In genomic region chr9:102616267-102616666, GRCm38 (mm10) we compare ENCODE assay signal across 24 mouse cellular contexts. TPM values are rescaled to one million over a fixed set of nuclear protein-coding genes. Genes with fewer than 3 reads are reported as not detected.
A peak's percentile ranks its signal among the peaks of the same experiment; 100 is the strongest.
DNase-seq lines count a peak whose midpoint lies in the region; ATAC-seq and TF ChIP-seq lines count a peak whose summit lies in the region.
"Had no signal": no experiment of that assay in that cellular context is flagged by ENCODE, and none has a peak within 500 bp of the region (broad histone marks: within the 10 kb centered on the region; RNA-seq: fewer than 3 reads in every experiment).

No protein-coding gene starts in this region.

- H3K4me1 ChIP-seq in heart, embryonic 10.5 days, result peaks cover 21% of the 10 kb centered on the region
- peaks cover 23% of the 10 kb centered on the region; the same call in 1 of the 2 replicates for H3K4me1 ChIP-seq in heart, postnatal 0 days (ENCODE audit: control insufficient read depth, insufficient read depth)
- H3K4me1 ChIP-seq: forebrain, embryonic 12.5 days; neural tube, embryonic 12.5 days had no signal

- H3K9me3 ChIP-seq in heart, embryonic 10.5 days, result no peaks in the 10 kb centered on the region
- no peaks in the 10 kb centered on the region for H3K9me3 ChIP-seq in heart, postnatal 0 days (replicated peaks; ENCODE audit: control insufficient read depth, low read length)
- H3K9me3 ChIP-seq: forebrain, embryonic 12.5 days; limb, embryonic 12.5 days; neural tube, embryonic 12.5 days had no signal

- no peak overlapping the region for H3K4me2 ChIP-seq in heart, postnatal 0 days (ENCODE audit: low read depth, low read length)
- H3K4me2 ChIP-seq: forebrain, embryonic 12.5 days; limb, embryonic 12.5 days; liver, embryonic 11.5 days; neural tube, embryonic 12.5 days had no signal

- no peak overlapping the region for H3K9ac ChIP-seq in heart, postnatal 0 days (replicated peaks; ENCODE audit: low read depth, low read length)
- H3K9ac ChIP-seq: forebrain, embryonic 12.5 days; limb, embryonic 12.5 days; liver, postnatal 0 days; neural tube, embryonic 12.5 days had no signal

- intact Hi-C loops in heart, postnatal 10 days (cut with DNase I), result no loop called here
- intact Hi-C loops in heart, postnatal 14 days (cut with DNase I), result no loop called here

- H3K36me3 ChIP-seq in heart, embryonic 10.5 days, result peaks cover 47% of the 10 kb centered on the region
- peaks cover 44% of the 10 kb centered on the region for H3K36me3 ChIP-seq in heart, postnatal 0 days (replicated peaks; ENCODE audit: control insufficient read depth, insufficient read depth, low read length)

- 0 out of 2 replicates have a peak overlapping the region, but pooled peaks have one; percentile 30 for H3K27ac ChIP-seq in heart, embryonic 10.5 days
- peak overlapping the region; percentile 16; the same call in 1 of the 2 replicates for H3K27ac ChIP-seq in heart, postnatal 0 days (ENCODE audit: low read depth)
- H3K27ac ChIP-seq: forebrain, embryonic 12.5 days; hindbrain, postnatal 0 days; limb, embryonic 12.5 days; neural tube, embryonic 12.5 days had no signal

- ATAC-seq in heart, postnatal 0 days (ENCODE audit: insufficient read depth, low read depth), result 0 out of 2 replicates have a peak, but pooled peaks have one; percentile 31
- ATAC-seq: hindbrain, postnatal 0 days; liver, postnatal 0 days; Patski had no signal

- WGBS in heart, embryonic 10.5 days, result 51% methylated on average over 9 of the region's 9 CpGs
- 57% methylated on average over 9 of the region's 9 CpGs for WGBS in heart, postnatal 0 days

- TF ChIP-seq CTCF in heart, postnatal 0 days (IDR thresholded peaks at IDR 0.05; ENCODE audit: low read depth), result no peak

- TF ChIP-seq EP300 in heart, postnatal 0 days (IDR thresholded peaks at IDR 0.05; ENCODE audit: low read depth), result no peak

- no peaks in the 10 kb centered on the region for H3K27me3 ChIP-seq in heart, embryonic 10.5 days (ENCODE audit: insufficient read depth, poor library complexity, severe bottlenecking)
- H3K27me3 ChIP-seq in heart, postnatal 0 days (ENCODE audit: control insufficient read depth, insufficient read depth, low read length), result no peaks in the 10 kb centered on the region
- H3K27me3 ChIP-seq: forebrain, embryonic 12.5 days; limb, embryonic 12.5 days; neural tube, embryonic 12.5 days; Patski had no signal

- no peak for DNase-seq in heart, embryonic 10.5 days (ENCODE audit: low spot score)
- no peak for DNase-seq in heart, postnatal 10 days
- no peak for DNase-seq in heart, postnatal 0 days (ENCODE audit: low spot score)
- DNase-seq in heart, postnatal 14 days, result no peak
- peak; percentile 33 for DNase-seq in lung, postnatal 36 days
- DNase-seq in lung, adult 18-20 months, result no peak
- no peak for DNase-seq in retina, postnatal 1 day
- DNase-seq: adrenal gland, adult 2 months; cerebellum, adult 11-12 months; cerebellum, postnatal 10 days; gastrocnemius, postnatal 36 days; kidney, adult 18-20 months; kidney, postnatal 10 days; liver, postnatal 0 days; lung, postnatal 14 days; midbrain, embryonic 14.5 days; right cerebral cortex, postnatal 25 days; thymus, postnatal 14 days had no signal

- H3K4me3 ChIP-seq in heart, embryonic 10.5 days, result no peak overlapping the region
- no peak overlapping the region for H3K4me3 ChIP-seq in heart, postnatal 0 days (ENCODE audit: low read depth, low read length)
- H3K4me3 ChIP-seq: forebrain, embryonic 12.5 days; limb, embryonic 12.5 days; neural tube, embryonic 12.5 days had no signal

RNA-seq across cellular contexts. Expression of gene Anapc13, which starts 9.8 kb away (rescaled TPM):
- polyA plus RNA-seq in heart, embryonic 10.5 days (2016; fragmentation: Nextera tagmentation; extraction: Ambion mirVana), result 183 and 186 TPM in 2 replicates
- 100 to 1,000 TPM; 305 TPM for total RNA-seq in heart, postnatal 10 days (2021)
- 28.9 and 43.9 TPM in 2 replicates for total RNA-seq in heart, postnatal 0 days (2014; rRNA removed; ENCODE audit: low replicate concordance)
- 322 and 335 TPM in 2 replicates for polyA plus RNA-seq in heart, postnatal 0 days (2015; fragmentation: Nextera tagmentation; extraction: Ambion mirVana)
- total RNA-seq in heart, postnatal 14 days (2021), result 100 to 1,000 TPM; 282 to 299 TPM

RNA-seq across cellular contexts. Expression of gene Cep63, which starts 10.1 kb away (rescaled TPM):
- 51.9 and 53.4 TPM in 2 replicates for polyA plus RNA-seq in heart, embryonic 10.5 days (2016; fragmentation: Nextera tagmentation; extraction: Ambion mirVana)
- 10 to 100 TPM; 34.3 to 36.1 TPM for total RNA-seq in heart, postnatal 10 days (2021)
- 4.7 and 5.2 TPM in 2 replicates for total RNA-seq in heart, postnatal 0 days (2014; rRNA removed; ENCODE audit: low replicate concordance)
- 40.4 and 45.3 TPM in 2 replicates for polyA plus RNA-seq in heart, postnatal 0 days (2015; fragmentation: Nextera tagmentation; extraction: Ambion mirVana)
- 10 to 100 TPM; 32.2 to 33.5 TPM for total RNA-seq in heart, postnatal 14 days (2021)
